Mouse (Mus musculus) mature B cell (primary cell): ENCODE measurements at regions not wholly inside any gene's neighbourhood (a gene's known extent, or its start where the extent isn't known, plus 50 kb on each side); places are given as distances from the start of the nearest gene placed in this dataset.

Experiments used
- in situ Hi-C: fragments of 300-500 bp; cut with MboI; formaldehyde crosslinking; loops from 2 replicates; pipeline ENCODE4 v1.14.3; 2019

- in situ Hi-C loops, result no loop called here
These were observed 62.2 kb upstream of the Teddm2 start for GRCm38 (mm10) chr1:153962161-153962720.

- in situ Hi-C loops, result no loop called here
These were observed 63.8 kb upstream of the Teddm2 start for GRCm38 (mm10) chr1:153963744-153964342.

GRCm38 (mm10) chr1:153969401-153969800, 69.4 kb upstream of the Teddm2 start:
- in situ Hi-C loops, result no loop called here

- in situ Hi-C loops, result no loop called here
These were observed 74.3 kb upstream of the Teddm2 start for GRCm38 (mm10) chr1:153974300-153974699.

GRCm38 (mm10) chr1:153977963-153978726, 78.1 kb upstream of the Teddm2 start:
- in situ Hi-C loops, result no loop called here

GRCm38 (mm10) chr1:153980886-153981285, 80.9 kb upstream of the Teddm2 start:
- in situ Hi-C loops, result no loop called here

GRCm38 (mm10) chr1:153985595-153985994, 85.6 kb upstream of the Teddm2 start:
- in situ Hi-C loops, result no loop called here

GRCm38 (mm10) chr1:153986632-153987031, 86.6 kb upstream of the Teddm2 start:
- in situ Hi-C loops, result no loop called here

- in situ Hi-C loops, result no loop called here
These were observed 88.3 kb upstream of the Teddm2 start for GRCm38 (mm10) chr1:153988297-153988696.

GRCm38 (mm10) chr1:153990651-153991435, 90.8 kb upstream of the Teddm2 start:
- in situ Hi-C loops, result no loop called here

GRCm38 (mm10) chr1:153992466-153992865, 92.4 kb upstream of the Teddm2 start:
- in situ Hi-C loops, result no loop called here

GRCm38 (mm10) chr1:153994871-153995270, 94.8 kb upstream of the Teddm2 start:
- in situ Hi-C loops, result no loop called here

GRCm38 (mm10) chr1:153997201-153998181, 97.5 kb upstream of the Teddm2 start:
- in situ Hi-C loops, result no loop called here

- in situ Hi-C loops, result no loop called here
These were observed 99.7 kb upstream of the Teddm2 start for GRCm38 (mm10) chr1:153999776-154000175.

- in situ Hi-C loops, result no loop called here
These were observed 103.6 kb upstream of the Teddm2 start for GRCm38 (mm10) chr1:154003669-154004068.

- in situ Hi-C loops, result no loop called here
These were observed 104.6 kb upstream of the Teddm2 start for GRCm38 (mm10) chr1:154004647-154005046.

GRCm38 (mm10) chr1:154006055-154006454, 106.0 kb upstream of the Teddm2 start:
- in situ Hi-C loops, result no loop called here

- in situ Hi-C loops, result no loop called here
These were observed 107.4 kb upstream of the Teddm2 start for GRCm38 (mm10) chr1:154007440-154007839.

GRCm38 (mm10) chr1:154008593-154009310, 108.7 kb upstream of the Teddm2 start:
- in situ Hi-C loops, result no loop called here

- in situ Hi-C loops, result no loop called here
These were observed 110.7 kb upstream of the Teddm2 start for GRCm38 (mm10) chr1:154010681-154011080.

- in situ Hi-C loops, result no loop called here
These were observed 116.5 kb upstream of the Teddm2 start for GRCm38 (mm10) chr1:154016516-154016915.
